Mouse (Mus musculus) olfactory bulb, adult 2 months (tissue): Measurements from ENCODE around the gene Itsn2. TPM values are rescaled to one million over a fixed set of nuclear protein-coding genes. Genes with fewer than 3 reads are reported as not detected.
"Not testable (repeated sequence)": the region's sequence is repeated elsewhere in the genome, so short reads cannot be mapped to it uniquely, and the experiment has no call there.

Source experiments
- H3K27ac ChIP-seq: fragments of 200-500 bp; 2 replicates; pipeline ENCODE4 v1.5.1; 2012; ENCODE audit warnings: low read depth, low read length; ENCODE audit not compliant: insufficient read depth
- H3K4me1 ChIP-seq: fragments of 200-500 bp; 2 replicates; pipeline ENCODE4 v1.6.1; 2012; ENCODE audit warnings: low read length; ENCODE audit not compliant: control insufficient read depth, insufficient read depth
- H3K4me3 ChIP-seq: fragments of 200-500 bp; 2 replicates; pipeline ENCODE4 v1.5.1; 2012; ENCODE audit warnings: mild to moderate bottlenecking, low read depth, low read length, moderate library complexity; ENCODE audit not compliant: insufficient read depth
- CTCF ChIP-seq: fragments of 200-500 bp; IDR thresholded peaks from 2 replicates; pipeline ENCODE4 v1.5.1; 2012; ENCODE audit warnings: low read depth, mild to moderate bottlenecking, low read length, moderate library complexity; ENCODE audit not compliant: insufficient read depth
- POLR2A ChIP-seq: fragments of 200-500 bp; IDR thresholded peaks from 2 replicates; pipeline ENCODE4 v1.6.1; 2012; ENCODE audit warnings: mild to moderate bottlenecking, low read depth, low read length, moderate library complexity; ENCODE audit not compliant: insufficient read depth
- WGBS: fragments of 180-500 bp; shearing (Covaris S2); methylation state at CpG from one replicate; pipeline ENCODE4 v1.1.7; 2018; 5-methylcytosine and 5-hydroxymethylcytosine counted together
- polyA plus RNA-seq: library from polyadenylated mRNA; stranded (reverse); fragments of >200 nt; gene quantifications from 2 replicates; pipeline ENCODE4 v1.2.4, GENCODE M21; 2012; ENCODE audit warnings: low replicate concordance; ENCODE audit not compliant: missing spikeins, insufficient read depth, insufficient read length

Gene Itsn2
- polyA plus RNA-seq = not detected in 2 replicates

DNA sequence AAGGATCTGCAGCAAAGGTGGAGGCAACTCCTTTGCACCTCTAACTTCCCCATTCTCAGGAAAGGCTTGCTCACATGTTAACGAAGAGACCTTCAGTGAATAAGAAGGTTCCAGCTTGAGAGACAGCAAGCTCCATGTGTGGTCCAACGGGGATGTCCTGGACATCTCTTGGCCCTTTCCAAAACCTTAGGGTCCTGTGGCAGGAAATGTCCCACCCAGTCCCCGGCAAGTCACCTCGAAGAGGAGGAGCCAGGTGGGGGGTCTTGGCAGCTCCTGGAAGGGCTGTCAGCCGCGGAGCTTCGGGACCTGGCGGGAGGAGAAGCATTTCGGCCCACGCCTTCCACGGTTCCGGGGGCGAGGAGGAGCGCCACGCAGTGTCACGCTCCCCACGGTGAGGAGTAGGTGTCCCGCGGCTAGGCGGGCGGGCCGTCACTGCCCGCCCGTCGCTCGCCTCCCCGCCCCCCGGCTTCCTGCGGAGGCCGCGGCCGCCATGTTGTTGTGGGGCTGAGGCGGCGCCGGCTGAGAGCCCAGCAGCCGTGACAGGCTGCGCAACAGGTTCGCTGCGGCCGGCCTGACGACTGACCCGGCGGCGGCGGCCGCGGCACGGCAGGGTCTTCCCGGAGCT is at the start of gene Itsn2, which contains the start of gene Gm3625:
TSS of gene Itsn2 (plus strand) at position 98 of the 625 bp plus-strand sequence.
TSS of gene Gm3625 (minus strand) at position 387 of the 625 bp plus-strand sequence.
- peak within 1 kb of the TSS; percentile 91 for H3K27ac ChIP-seq
- no peak for TF ChIP-seq CTCF
- no peak for TF ChIP-seq POLR2A
- peak within 1 kb of the TSS; percentile 99 for H3K4me3 ChIP-seq
- under 1% methylated on average over 49 of the region's 49 CpGs for WGBS
- H3K4me1 ChIP-seq = peaks cover 2% of the 10 kb centered on the region; the same call in 1 of the 2 replicates

DNA sequence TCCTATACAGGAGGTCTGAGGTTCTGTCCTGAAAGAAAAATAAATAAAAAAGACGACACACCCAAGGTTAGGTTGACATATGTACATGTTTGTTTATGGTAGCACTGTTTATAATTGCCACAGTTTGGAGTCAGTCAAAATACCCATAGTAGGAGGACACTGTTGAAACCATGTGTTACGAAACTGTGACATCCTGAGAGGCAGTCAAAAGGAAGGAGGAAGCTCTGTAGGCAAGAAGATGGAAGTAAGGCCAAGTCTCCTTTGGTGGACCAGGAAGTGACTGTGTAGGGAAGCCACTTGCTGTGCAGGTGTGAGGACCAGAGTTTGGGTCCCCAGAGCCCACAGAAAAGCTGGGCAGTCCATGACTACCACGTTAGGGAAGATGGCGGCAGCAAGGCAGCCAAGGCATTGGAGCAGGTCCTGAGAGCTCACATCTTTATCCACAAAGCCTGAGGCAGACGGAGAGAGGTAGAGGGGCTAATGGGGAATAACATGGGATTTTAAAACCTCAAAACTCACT is 48.0 kb upstream of the Itsn2 start:
- H3K27ac ChIP-seq = no peak overlapping the region
- no peak overlapping the region for H3K4me3 ChIP-seq
- WGBS = 91% methylated on average over 5 of the region's 5 CpGs
- no peak for TF ChIP-seq POLR2A
- no peak for TF ChIP-seq CTCF
- H3K4me1 ChIP-seq = no peaks in the 10 kb centered on the region

DNA sequence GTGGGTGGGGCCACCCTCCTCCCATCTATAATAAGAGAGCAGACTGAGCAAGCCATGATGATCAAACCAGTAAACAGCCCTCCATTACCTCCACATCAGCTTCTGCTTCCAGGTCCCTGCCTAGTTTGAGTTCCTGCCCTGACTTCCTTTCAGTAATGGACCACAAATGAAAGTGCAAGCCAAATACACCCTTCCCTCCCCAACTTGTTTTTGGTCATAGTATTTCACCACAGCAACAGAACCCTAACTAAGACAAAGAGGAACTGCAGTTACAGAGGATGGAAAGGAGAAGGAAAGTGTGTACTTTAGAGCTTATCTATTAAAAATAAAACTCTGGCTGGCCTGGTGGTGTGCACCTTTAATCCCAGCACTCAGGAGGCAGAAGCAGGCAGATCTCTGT is 47.0 kb upstream of the Itsn2 start:
- H3K4me3 ChIP-seq = no peak overlapping the region
- TF ChIP-seq POLR2A (no peak), CTCF (no peak)
- no peaks in the 10 kb centered on the region for H3K4me1 ChIP-seq
- no peak overlapping the region for H3K27ac ChIP-seq

- no peak for TF ChIP-seq POLR2A
- no peak for TF ChIP-seq CTCF
- Histone ChIP-seq H3K27ac (no peak overlapping the region), H3K4me3 (no peak overlapping the region), H3K4me1 (no peaks in the 10 kb centered on the region)
- 40% methylated on average over 5 of the region's 5 CpGs for WGBS
These were observed 45.9 kb upstream of the Itsn2 start for GRCm38 (mm10) chr12:4546491-4546890.

- TF ChIP-seq POLR2A (no peak), CTCF (no peak)
- Histone ChIP-seq H3K4me1 (no peaks in the 10 kb centered on the region), H3K4me3 (no peak overlapping the region), H3K27ac (no peak overlapping the region)
- WGBS = 60% methylated on average over 14 of the region's 14 CpGs
These were observed 44.9 kb upstream of the Itsn2 start for GRCm38 (mm10) chr12:4547557-4547956.

DNA sequence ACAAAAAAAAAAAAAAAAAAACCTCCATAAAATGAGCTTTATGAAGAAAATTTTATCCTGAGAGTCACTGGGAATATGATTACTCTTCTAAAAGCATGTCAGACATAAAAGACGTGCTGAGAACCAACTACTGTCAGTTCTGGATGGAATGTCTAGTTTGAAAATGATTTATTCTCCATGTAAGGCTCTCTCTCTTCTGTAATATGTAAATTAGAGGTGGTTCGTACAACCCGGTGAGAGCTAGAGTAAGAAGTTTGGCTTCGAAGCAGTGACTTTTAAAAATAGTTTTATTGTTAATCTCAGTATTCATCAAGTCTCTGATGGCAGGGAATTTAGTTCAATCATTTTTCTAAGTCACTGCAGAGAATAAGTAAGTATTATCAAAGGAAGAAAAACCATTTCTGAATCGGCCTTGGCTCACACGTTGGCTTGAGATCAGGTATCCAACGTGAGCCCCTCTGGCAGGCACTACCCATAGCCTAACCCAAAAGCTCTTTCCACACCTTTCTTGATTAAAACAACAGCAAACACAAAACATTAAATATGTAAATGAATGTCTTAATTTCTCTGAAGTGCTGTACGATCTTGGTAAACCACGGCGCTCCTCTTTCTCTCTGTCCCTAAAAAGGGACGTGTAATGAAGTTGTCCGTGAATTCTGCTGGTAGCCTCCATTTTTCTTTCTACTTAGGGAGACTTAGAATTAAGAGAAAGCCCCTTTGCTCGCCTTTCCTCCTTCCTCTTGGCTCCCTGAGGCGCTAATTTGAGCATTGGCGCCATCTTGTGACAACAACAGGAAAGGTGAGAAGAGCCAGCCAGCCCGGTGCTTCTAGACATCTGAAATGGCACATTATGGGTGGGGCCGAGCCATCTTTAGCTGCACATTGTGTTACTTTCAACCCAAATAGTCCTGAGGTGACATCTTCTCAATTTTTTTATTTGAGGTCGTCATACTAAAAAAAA is 44.1 kb upstream of the Itsn2 start:
- TF ChIP-seq POLR2A = no peak
- peak; percentile 74 for TF ChIP-seq CTCF
- Histone ChIP-seq H3K4me3 (no peak overlapping the region), H3K27ac (no peak overlapping the region), H3K4me1 (no peaks in the 10 kb centered on the region)
- 12% methylated on average over 18 of the region's 18 CpGs for WGBS

GRCm38 (mm10) chr12:4553704-4554103 is 38.7 kb upstream of the Itsn2 start:
- 90% methylated on average over 3 of the region's 3 CpGs for WGBS
- not testable (repeated sequence) for H3K4me3 ChIP-seq, H3K4me1 ChIP-seq, H3K27ac ChIP-seq

GRCm38 (mm10) chr12:4555451-4555850 is 37.0 kb upstream of the Itsn2 start:
- WGBS = 78% methylated on average over 6 of the region's 6 CpGs
- TF ChIP-seq CTCF (no peak), POLR2A (no peak)

DNA sequence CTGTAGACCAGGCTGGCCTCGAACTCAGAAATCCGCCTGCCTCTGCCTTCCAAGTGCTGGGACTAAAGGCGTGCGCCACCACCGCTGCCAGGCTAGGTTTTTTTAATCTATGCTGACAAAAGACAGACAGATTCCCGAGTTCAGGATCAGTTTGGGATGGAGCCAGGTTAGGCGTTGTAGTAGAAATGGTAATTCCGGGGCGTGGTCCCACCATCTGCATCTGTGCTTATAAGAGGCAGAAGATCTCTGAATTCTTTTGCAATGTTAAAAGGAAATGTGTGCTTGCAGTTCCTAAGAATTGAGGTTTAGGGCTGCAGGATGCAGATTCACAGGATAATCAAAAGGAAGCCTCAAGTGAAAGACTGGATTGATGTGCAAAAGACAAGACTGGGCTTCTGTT is 35.5 kb upstream of the Itsn2 start:
- H3K4me1 ChIP-seq = no peaks in the 10 kb centered on the region; the same call in 1 of the 2 replicates
- WGBS = 86% methylated on average over 9 of the region's 9 CpGs
- no peak overlapping the region for H3K4me3 ChIP-seq
- no peak overlapping the region for H3K27ac ChIP-seq
- TF ChIP-seq POLR2A = no peak
- TF ChIP-seq CTCF = no peak

More at GRCm38 (mm10) chr12:4555451-4555850, 37.0 kb upstream of the Itsn2 start:
- no peak overlapping the region for H3K4me3 ChIP-seq
- no peak overlapping the region for H3K27ac ChIP-seq
- H3K4me1 ChIP-seq = no peaks in the 10 kb centered on the region; the same call in 1 of the 2 replicates
